Mouse (Mus musculus): ENCODE data around the gene Cyp2b10.
A peak's percentile ranks its signal among the peaks of the same experiment; 100 is the strongest.
"Not testable (repeated sequence)": the region's sequence is repeated elsewhere in the genome, so short reads cannot be mapped to it uniquely, and the experiment has no call there.

Cyp2b10 gene

DNA sequence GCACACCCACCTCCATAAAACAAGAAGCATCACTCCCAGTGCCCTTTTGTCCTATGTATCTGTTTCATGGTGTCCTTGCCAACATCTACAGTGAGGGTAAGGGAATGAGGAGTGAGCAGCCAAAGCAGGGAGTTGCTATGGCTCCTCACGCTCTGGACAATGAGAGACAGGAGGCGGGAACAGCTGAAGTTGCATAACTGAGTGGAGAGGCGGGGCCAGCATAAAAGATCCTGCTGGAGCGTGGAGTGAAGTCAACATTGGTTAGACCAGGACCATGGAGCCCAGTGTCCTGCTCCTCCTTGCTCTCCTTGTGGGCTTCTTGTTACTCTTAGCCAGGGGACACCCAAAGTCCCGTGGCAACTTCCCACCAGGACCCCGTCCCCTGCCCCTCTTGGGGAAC, at the start of gene Cyp2b10:
Gene Cyp2b10, plus strand, starts transcription at position 210 of the 400 bp plus-strand sequence.
- DNase-seq, result no peak

DNA sequence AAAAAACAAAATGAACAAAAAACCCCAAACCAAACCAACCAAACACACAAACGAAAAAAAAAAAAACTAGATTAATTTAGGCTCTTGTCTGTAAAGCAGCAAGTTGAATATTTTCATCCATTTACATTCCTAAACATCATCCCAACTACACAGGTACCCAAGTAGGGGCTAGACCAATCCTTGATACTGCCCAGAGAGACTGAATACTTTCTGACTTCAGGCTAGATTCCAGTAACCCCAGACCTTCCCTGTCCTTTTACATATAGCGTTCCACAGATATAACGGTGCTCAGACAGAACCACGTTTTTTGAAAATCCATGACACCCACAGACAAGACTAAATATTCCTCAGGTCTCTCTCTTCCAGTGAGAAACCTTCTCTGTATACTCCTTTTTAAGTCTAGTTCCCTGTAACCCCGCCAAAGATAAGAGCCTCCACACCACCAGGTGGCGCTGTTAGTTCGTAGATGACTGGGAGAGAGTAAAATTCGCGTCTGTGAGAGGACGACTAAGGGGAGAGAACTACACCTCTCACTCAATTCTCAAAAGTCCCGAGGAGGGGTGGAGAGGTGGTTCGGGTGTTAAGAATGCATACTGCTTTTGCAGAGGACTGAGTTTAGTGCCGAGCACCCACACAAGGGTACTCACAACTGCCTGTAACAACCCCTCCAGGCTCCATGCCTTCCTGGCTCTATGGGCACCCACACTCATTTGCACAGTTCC, 49.5 kb upstream of the Cyp2b10 start:
- DNase-seq, result peak; percentile 60

DNA sequence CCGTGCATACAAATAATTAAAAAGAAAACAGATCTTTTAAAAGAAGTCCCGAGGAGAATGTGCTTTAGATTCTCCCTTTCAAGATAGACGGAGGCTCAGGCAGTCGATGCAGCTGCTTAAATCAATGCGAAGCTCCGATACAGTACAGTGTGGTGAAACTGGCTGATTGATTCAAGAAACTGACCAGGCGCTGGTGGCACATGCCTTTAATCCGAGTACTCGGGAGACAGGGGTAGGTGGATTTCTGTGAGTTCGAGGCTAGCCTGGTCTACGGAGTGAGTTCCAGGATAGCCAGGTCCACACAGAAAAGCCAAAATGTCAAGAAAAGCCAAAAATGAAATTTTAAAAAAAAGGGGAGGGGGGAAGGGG, 49.0 kb upstream of the Cyp2b10 start:
- DNase-seq, result no peak

DNA sequence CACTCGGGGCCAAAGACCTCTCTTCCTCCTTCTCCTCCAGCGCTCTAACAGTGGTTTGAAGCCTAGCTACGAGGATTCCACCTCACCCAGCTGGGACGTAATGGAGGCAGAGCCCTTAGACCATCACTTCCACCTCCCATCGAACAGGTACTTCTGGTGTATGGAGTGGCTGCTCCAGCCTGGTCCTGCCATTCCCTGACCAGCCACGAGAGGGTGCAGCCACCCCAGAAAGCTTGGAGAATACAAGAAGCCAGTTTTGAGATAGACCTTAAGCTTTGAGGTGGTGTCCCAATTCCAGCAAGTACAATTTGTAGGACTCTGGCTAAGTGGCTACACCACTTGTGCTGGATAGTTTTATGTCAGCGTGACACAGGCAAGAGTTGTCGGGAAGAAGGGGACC, 42.3 kb upstream of the Cyp2b10 start:
- DNase-seq, result no peak

DNA sequence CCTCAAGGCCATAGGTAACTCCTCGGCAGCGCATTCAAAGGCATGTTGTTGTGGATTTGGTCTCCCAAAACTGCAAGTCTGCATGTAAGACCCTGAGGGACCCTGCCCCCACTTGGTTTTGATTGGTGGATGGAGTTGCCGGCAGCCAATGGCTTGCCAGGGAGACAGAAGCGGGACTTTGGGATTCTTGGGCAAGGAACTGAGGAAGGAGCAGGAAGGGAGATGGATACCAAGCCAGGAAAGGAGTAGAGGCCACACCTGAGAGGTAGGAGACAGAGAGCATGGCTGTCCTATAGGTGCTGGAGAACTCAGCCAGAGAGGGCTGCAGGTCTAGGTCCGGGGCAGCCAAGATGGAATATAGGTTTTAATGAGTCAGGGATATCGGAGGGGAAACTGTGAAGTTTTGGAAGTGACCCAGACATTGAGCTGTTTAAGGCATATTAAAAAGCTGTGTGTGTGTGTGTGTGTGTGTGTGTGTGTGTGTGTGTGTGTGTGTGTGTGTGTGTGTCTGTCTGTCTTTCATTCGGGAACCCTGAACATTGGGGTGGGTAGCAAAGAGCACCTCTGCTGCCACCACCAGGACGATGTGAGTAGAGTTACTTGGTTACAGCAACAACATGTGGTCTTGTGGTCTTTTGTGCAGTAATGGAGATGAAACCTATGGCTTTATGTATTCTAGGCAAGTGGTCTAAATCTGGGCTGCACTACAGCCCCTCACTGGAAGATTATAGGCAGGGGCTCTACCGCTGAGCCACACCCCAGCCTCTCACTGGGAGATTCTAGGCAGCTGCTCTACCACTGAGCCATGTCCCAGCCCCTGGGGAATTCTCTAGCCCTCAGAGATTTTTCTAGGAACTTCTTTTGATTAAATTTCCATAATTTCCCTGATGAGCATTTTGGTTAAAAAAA, 37.2 kb upstream of the Cyp2b10 start:
- DNase-seq, result no peak

DNA sequence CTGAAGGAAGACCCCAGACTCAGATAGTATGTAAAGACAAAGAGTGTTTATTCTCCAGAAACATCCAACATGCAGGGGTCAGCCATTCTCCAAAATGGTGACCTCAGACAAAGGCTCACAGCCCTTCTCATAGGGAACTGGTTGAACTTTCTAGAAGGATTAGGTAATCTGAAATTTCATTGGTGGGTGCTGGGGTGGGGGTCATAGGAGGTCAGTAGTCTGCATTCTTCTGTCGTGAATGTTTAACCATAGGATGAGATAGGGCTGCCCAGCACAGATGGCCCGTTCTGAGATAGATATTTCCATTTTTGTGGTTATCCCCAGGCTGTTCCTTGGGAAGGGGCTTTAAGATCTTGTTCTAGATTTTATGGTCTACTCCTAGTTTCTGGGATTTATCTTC, 35.1 kb upstream of the Cyp2b10 start:
- no peak for DNase-seq

DNA sequence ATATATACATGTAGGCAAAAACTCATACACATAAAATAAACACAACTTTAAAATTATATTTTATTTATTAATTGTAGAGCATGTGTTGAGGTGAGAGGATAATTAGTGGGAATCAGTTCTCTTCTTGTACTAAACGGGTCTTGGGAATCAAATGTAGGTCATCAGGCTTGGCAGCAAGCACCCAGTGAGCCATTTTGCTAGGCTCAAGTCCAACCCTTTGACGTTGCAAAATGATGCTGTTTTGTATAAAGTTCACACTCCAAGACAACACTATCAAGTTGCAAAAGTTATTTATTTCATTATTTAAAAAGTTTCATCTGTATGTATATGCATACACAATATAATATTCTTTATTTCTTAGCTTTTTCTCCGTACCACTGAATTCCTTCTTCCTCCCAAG, 33.7 kb upstream of the Cyp2b10 start:
- no peak for DNase-seq

DNA sequence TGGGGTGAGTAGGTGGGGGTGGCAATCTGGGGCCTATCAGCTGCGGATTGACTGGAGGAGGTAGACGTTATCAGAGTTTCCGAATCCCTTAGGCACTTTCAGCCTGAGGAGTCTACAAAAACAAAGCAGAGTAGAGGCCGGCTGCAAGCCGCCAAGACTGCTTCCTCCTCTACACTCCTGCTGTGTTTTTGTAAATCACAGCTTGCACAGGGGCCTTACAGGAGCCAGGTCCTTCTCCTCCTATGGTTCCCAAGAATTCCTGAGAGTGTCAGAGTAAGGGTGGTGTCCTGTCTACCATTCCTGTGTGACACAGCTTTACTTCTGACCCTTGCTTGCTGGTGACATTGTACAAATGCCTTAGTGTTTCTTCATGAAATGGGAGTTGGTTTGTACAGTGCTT, 32.6 kb upstream of the Cyp2b10 start:
- no peak for DNase-seq

DNA sequence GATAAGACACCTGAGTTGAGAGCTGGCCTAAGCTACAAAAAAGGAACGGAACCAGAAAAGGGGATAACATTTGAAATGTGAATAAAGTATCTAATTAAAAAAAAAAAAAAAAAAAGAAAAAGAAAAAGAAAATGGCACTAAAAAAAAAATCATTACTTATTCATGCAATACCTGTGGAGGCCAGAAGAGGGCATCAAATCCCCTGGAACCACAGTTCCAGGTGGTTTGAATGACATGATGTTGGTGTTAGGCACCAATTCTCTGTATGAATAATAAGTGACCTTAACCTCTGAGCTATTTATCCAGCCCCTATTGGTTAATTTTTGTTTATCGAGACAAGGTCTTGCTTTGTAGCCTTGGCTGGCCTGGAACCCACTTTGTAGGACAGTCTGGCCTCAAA, 27.6 kb upstream of the Cyp2b10 start:
- DNase-seq, result no peak

DNA sequence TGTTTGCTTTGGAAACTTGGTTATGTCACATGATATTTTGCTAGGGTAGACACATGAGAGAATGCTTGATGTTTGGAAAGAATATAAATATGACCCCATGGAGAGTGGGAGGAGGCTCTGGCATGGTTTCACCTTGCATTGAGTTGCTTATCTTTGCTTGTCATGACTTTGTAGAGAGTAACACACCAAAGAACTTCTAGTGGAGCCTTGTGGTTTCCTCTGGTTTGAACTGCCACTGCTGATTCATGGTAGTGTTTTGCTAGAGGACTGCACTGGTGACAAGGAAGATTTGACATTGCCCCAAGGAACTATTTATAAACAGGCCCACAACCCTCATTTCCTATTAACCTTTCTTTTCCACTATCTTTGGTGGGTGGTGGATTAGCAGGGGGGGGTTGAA, 24.8 kb upstream of the Cyp2b10 start:
- no peak for DNase-seq

DNA sequence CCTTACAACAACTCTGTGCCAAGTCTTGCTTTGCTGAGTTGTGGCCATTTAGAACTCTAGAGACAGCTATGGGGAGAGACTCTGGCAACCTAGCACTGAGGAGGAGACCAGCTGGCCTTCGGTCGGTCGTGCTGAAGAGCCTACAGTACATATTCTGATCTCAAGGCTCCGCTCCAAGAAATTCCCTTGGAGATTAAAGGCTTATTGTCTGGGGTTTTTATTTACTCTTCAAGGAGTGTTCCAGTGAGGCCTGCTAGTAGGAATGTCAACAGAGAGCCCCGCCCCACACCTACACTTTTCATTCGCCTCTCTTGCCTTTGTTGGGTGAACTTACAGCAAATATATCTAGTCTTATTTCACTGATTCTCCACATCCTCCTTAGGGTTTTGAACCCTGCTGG, 18.7 kb upstream of the Cyp2b10 start:
- no peak for DNase-seq

DNA sequence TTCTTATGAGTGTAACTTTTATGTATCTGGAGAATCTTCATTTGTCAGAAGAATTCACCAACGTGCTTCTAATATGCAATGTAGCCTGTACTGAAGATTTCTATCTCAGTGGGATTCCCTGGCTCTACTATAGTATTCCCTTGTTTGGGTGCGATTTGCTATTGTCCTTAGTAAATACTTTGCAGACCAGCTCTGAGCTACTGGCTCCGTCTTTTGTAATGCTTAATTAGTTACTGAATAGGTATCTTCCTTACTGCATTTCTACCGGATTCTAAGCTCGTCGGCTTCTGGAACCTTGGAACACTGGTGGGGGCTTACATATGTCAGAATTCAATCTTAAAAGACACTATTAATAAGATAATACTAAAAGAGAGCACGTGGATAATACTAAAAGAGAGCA, 16.7 kb upstream of the Cyp2b10 start:
- DNase-seq, result not testable (repeated sequence)

DNA sequence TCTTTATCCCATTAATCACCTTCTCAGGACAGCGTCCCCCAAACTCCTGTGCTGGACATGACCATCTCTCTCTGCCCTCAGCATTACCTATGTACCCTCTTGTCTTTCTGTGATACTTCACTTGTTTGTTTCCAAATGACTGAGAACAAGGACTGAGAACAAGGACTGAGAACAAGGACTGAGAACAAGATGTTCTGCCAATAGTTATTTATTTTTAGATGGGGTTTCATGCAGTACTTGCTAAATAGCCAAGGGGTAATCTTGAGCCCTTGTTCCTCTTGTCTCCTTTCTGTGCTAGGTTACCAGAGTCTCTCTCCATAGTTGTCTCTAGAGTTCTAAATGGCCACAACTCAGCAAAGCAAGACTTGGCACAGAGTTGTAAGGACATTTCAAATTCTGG, 13.1 kb upstream of the Cyp2b10 start:
- DNase-seq, result no peak

DNA sequence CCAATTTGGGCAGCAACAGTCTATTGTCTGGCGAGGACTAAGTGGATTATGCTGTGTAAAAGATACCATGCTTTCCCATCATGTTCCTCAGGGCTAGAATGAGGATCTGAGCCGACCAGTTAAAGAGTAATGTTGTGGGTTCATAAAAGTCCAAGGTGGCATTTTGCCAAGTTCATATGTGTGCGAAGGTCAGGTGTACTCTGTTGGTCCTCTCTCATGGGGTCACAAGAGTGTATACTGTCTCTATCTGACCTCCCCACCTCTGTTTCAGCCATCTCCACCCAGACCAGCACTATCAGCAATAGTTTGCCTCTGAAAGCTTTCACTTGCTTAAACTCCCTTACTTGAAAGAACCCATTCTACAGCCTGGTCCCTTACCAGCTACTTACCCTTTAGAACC, 9.7 kb upstream of the Cyp2b10 start:
- no peak for DNase-seq

DNA sequence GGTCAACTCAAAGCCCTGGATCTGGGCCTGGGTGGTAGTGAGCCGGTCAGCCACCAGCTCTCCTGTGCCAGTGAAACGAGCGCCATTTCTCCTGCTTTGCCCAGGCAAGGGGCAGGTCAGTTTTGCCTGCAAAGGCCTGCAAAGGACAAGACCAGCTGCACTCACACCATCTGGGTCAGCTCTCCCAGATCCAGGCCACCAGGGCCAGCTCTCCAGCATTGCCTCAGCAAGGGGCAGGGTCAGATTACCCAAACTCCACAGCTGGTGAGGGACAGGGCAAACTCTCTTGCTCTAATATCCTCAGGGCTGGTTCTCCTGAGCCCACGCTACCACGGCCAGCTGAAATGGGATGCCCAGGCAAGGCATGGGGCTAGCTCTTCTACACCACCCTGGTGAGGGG, 4.3 kb upstream of the Cyp2b10 start:
- no peak for DNase-seq

DNA sequence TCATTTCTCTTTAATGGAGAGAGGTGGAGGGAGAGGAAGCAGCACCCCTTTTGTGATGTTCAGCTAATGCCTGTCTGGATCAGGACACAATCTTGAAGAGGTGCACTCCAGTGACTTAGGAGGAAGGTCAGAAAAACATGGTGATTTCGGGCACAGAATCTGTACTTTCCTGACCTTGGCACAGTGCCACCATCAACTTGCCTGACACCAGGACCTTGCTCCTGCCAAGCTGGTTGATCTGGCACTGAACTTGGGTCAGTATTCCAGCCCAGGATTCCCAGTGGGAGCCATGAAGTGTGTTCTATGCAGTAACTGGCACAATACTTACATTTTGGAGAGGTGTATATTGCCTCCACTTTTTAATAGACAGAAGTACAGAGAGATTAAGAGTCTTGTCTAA, 2.3 kb upstream of the Cyp2b10 start:
- DNase-seq, result no peak

DNA sequence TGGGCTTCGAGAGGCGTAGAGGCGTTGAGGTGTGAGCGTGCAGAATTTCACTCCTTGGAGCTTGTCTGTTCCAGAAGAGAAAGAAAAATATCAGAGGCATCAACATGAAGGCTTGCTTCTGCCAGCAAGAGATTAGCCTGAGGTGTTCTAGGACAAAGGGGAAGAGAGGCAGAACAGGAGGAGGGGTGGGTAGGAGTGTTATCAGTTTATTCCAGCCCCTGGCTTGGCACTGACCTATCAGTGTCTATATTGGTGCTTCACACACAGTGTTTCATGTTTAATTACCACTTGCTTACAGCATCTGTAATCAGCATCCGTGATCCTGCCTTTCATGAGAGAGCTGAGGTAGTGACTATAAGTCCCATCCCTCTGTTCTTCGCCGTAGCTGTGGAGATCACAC, 644 bp downstream of the Cyp2b10 start:
- DNase-seq, result no peak

DNA sequence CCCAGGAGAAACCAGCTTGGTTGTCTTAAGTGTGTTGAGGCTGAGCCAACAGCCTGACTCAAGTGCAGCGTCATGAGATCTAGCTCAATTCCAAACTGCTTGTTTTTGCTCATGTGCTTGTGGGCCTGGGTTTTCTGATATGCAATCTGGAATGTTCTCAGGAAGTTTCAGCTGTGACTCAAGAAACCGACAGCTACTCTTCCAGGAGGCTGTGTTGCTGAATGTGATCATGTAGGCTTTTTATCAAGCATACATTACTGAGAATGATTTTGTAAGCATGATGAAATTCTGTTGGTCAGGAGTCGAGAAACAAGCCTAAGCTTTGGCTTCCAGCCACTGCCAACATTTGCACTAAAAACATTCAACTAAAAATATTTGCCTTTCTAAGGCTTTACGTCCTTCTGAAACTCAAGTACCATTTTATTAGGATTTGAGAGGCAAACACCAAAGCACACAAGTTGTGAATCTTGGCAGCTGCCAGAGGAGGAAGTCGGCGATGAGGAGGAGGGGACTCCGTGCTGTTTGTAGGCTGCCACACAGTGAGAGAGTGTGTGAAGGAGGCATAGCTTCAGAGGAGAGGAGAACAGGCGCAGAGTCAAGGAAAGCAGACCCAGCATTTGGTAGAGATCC, 4.8 kb downstream of the Cyp2b10 start:
- no peak for DNase-seq

DNA sequence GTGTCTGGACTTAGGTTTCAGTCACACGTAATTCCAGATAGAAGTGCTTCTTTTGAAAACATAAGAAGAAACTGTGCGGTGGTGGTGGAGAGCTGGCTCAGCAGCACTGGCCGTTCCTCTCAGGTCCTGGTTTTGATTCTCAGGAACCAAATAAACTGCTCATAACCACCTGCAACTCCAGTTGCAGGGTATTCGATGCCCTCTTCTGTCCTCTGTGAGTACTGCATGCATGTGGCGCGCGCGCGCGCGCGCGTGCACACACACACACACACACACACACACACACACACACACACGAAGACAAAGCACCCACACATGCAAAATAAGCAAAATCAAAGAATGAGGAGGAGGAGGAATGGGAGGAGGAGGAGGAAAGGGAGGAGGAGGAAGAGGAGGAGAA, 5.7 kb downstream of the Cyp2b10 start:
- no peak for DNase-seq

DNA sequence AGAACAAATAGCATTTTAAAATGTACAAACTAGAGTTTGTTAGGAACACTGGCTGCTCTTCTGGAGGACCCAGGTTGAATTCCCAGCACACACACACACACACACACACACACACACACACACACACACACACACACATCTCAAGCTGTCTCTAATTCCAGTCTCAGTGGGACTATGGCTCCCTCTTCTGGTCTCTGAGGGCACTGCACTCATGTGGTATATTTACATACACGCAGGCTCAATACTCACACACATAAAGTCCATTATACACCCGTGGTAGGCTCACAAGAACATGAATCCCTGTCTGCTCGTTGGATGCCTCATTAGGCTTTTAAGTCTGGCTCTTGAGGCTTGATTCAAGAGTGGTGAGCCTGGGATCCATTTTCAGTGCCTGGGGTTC, 6.6 kb downstream of the Cyp2b10 start:
- no peak for DNase-seq

DNA sequence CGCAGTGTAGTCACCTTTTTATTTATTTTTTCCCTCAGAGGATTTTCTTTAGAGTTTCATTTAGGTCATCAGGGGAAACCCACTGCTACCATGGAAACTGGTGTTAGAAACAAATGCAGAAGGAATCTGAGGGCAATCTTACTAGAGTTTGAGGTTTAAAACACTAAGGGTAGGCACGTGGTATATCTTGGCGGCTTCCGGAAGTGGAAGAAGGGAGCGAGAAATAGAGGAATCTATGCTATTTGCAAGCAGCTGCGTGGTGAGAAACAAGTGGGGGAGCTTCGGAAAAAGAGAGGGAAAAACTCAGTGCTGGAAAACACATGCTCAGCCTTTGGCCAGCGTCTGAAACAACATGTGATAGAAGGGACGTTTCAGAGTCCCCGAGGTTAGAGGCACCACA, 7.1 kb downstream of the Cyp2b10 start:
- DNase-seq, result no peak

DNA sequence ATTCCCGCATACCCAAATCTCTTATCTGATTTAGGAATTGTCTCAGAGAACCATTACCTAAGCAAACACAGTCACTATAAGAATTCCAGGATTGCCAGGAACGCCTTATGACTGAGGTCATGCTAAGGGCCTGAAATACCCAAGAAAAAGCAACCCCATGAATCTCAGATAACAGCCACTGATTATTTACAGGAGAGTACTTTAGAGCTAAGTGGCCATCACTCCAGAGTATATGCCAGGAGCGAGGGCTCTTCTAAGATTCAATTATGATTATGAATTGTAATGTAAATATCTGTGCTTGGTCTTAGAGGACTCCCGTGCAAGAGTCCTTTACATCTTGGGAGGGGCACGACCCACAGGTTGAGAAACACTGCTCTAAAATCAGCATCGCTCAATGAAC, 10.0 kb downstream of the Cyp2b10 start:
- no peak for DNase-seq

DNA sequence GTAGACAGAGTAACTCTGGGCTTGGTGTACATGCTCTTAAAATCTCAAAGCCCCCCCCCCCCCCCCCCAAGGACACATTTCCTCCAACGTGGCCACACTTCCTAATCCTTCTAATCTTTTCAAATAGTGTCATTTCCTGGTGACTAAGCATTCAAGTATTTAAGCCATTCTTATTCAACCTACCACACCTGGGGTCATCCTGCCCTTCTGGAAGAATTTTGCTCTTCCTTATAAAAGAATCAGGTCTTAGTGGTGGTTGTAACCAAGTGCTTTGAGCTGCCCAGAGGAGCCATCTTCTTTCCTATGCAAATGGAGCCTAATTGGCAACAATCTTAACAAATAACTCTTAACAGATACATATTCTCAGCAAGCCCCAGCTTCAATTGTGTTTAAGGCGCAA, 12.6 kb downstream of the Cyp2b10 start:
- DNase-seq, result no peak

DNA sequence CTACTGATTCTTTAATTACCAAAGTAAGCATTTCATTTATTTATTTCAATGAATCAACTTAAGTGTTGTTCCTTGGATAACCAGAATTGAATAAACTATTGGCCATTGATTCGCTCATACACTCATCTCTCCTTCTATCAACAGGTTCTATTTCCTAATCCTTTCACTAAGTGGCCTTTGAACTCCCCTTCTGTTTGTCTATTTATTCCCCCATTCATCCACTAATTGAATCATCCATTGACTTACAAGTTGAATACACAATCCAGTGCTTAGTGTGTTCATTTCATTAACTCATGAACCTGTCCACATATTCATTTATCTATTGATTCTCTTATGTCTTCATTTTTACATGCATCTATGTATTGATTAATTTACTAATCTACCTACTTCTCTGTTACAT, 18.7 kb downstream of the Cyp2b10 start:
- no peak for DNase-seq
